Mouse (Mus musculus) hindbrain, embryonic 13.5 days (tissue): ENCODE measurements at regions not wholly inside any gene's neighbourhood (a gene's known extent, or its start where the extent isn't known, plus 50 kb on each side); places are given as distances from the start of the nearest gene placed in this dataset.

ENCODE experiments used
- ATAC-seq: fragments of 200-750 bp; cut with Nextera tagmentation; 2 replicates; pipeline ENCODE4 v1.8.0; 2017; ENCODE audit warnings: moderate TSS enrichment; ENCODE audit not compliant: low FRiP score
- H3K27ac ChIP-seq: fragments of 300-500 bp; sonication (generic); 2 replicates; pipeline ENCODE4 v1.5.1; 2015; ENCODE audit warnings: inconsistent platforms, mild to moderate bottlenecking, moderate library complexity
- H3K27me3 ChIP-seq: fragments of 300-500 bp; sonication (generic); 2 replicates; pipeline ENCODE4 v1.6.1; 2015; ENCODE audit warnings: mild to moderate bottlenecking, inconsistent platforms
- H3K36me3 ChIP-seq: fragments of 300-500 bp; sonication (generic); 2 replicates; pipeline ENCODE4 v1.6.1; 2015; ENCODE audit warnings: mild to moderate bottlenecking, inconsistent platforms
- H3K4me1 ChIP-seq: fragments of 300-500 bp; sonication (generic); replicated peaks from 2 replicates; pipeline ENCODE4 v1.6.1; 2015; ENCODE audit warnings: inconsistent platforms
- H3K4me2 ChIP-seq: fragments of 300-500 bp; sonication (generic); 2 replicates; pipeline ENCODE4 v1.6.1; 2015; ENCODE audit warnings: inconsistent platforms, mild to moderate bottlenecking, moderate library complexity
- H3K4me3 ChIP-seq: fragments of 300-500 bp; sonication (generic); 2 replicates; pipeline ENCODE4 v1.5.1; 2015; ENCODE audit warnings: mild to moderate bottlenecking, inconsistent platforms
- H3K9ac ChIP-seq: fragments of 300-500 bp; sonication (generic); 2 replicates; pipeline ENCODE4 v1.6.1; 2015; ENCODE audit warnings: mild to moderate bottlenecking, inconsistent platforms
- H3K9me3 ChIP-seq: fragments of 300-500 bp; sonication (generic); 2 replicates; pipeline ENCODE4 v1.6.1; 2016; ENCODE audit warnings: inconsistent platforms
- whole genome bisulfite sequencing: fragments of 180-500 bp; shearing (Covaris S2); methylation state at CpG from one replicate; pipeline ENCODE4 v1.1.7; 2015; 5-methylcytosine and 5-hydroxymethylcytosine counted together

DNA sequence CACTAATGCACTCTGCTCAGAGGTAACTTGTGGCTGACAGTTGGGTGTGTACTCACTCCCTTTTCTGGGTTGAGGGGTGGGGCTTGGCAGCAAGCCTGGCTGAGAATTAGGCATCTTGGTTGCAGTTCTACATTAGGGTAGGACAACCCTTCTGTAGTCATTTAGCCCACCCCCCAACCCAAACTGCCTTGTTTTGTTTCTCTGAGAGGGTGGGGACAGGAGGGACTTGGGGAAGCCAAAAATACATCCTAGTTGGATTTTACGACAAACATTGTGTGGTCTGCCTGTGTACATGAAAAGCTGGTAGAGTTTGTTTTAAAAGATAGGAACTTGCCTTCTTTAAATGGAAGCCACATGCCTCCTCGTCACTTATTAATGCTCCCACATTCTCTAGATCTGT is 146.8 kb upstream of the Gdnf start:
- H3K36me3 ChIP-seq: no peaks in the 10 kb centered on the region
- no peak for ATAC-seq
- 90% methylated on average over 2 of the region's 2 CpGs for WGBS
- no peak overlapping the region for H3K27ac ChIP-seq
- H3K4me2 ChIP-seq: no peak overlapping the region
- H3K4me1 ChIP-seq: no peaks in the 10 kb centered on the region
- H3K27me3 ChIP-seq: no peaks in the 10 kb centered on the region
- H3K9ac ChIP-seq: no peak overlapping the region
- H3K9me3 ChIP-seq: no peaks in the 10 kb centered on the region
- H3K4me3 ChIP-seq: no peak overlapping the region

DNA sequence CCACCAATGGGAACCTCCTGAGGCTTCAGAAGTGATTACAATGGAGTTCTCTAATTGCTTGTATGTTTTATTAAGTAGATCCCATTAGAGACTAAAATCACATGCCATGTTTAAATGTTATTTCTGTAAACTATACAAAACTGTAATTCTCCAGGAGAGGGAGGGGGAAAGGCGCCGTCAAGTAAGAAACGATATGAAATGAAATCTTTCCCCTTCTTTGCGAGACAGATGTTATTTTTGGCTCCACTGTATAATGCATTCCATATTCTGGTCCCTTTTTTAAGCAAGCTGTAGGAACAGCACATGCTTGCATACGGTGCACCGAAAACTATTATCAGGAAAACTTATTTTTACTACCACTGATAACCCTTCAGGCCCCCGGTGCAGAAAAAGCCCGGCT is 141.0 kb upstream of the Gdnf start:
- Histone ChIP-seq H3K4me1 (no peaks in the 10 kb centered on the region), H3K9ac (no peak overlapping the region)
- 86% methylated on average over 8 of the region's 8 CpGs for WGBS

DNA sequence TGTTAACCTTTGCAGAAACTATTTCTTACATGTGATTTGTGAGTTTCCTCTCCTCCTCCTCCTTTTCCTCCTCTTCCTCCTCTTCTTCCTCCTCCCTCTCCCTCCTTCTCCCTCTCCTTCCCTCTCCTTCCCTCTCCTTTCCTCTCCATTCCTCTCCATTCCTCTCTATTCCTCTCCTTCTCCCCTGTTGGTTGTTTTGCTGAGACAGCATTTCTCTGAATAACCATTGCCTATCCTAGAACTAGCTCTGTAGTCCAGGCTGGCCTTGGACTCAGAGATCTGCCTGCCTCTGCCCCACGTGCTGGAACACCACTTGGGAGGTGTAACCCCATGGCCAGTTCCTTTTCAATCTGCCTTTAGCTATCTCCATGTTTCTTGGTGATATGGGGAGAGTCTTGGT is 133.7 kb upstream of the Gdnf start:
- WGBS: 67% methylated on average over 1 of the region's 1 CpGs
- H3K27me3 ChIP-seq: no peaks in the 10 kb centered on the region

More for the DNA sequence above, 141.0 kb upstream of the Gdnf start:
- no peak overlapping the region for H3K4me3 ChIP-seq
- no peak overlapping the region for H3K4me2 ChIP-seq
- H3K9me3 ChIP-seq: no peaks in the 10 kb centered on the region
- H3K27ac ChIP-seq: no peak overlapping the region
- H3K36me3 ChIP-seq: no peaks in the 10 kb centered on the region
- no peaks in the 10 kb centered on the region for H3K27me3 ChIP-seq
- no peak for ATAC-seq

DNA sequence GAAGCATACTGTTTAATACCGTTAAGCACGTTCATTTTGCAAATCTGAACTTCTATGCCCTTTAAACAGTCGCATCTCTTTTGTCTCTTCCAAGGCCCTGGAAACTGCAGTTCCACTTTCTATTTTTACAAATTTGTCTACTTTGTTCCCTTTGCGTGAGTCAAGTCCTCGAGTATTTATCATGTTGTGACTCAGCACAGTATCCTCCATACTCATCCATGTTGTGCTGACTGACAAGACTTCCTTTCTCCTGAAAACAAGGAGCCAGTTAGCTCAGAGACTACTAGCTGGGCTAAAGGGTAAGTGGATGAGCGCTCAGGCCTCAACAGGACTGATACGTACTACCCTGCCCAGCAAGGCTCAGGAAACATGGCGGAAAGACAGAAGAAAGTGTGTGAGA is 131.9 kb upstream of the Gdnf start:
- H3K9me3 ChIP-seq: no peaks in the 10 kb centered on the region
- no peaks in the 10 kb centered on the region for H3K36me3 ChIP-seq
- H3K4me3 ChIP-seq: no peak overlapping the region
- ATAC-seq: no peak
- no peaks in the 10 kb centered on the region for H3K4me1 ChIP-seq
- no peak overlapping the region for H3K9ac ChIP-seq
- H3K4me2 ChIP-seq: no peak overlapping the region
- WGBS: 94% methylated on average over 8 of the region's 8 CpGs
- H3K27me3 ChIP-seq: no peaks in the 10 kb centered on the region
- no peak overlapping the region for H3K27ac ChIP-seq

More for the DNA sequence above, 133.7 kb upstream of the Gdnf start:
- no peak overlapping the region for H3K27ac ChIP-seq
- H3K4me2 ChIP-seq: no peak overlapping the region
- H3K36me3 ChIP-seq: no peaks in the 10 kb centered on the region
- no peaks in the 10 kb centered on the region for H3K9me3 ChIP-seq
- H3K4me3 ChIP-seq: no peak overlapping the region
- H3K9ac ChIP-seq: no peak overlapping the region
- no peaks in the 10 kb centered on the region for H3K4me1 ChIP-seq
- ATAC-seq: no peak

DNA sequence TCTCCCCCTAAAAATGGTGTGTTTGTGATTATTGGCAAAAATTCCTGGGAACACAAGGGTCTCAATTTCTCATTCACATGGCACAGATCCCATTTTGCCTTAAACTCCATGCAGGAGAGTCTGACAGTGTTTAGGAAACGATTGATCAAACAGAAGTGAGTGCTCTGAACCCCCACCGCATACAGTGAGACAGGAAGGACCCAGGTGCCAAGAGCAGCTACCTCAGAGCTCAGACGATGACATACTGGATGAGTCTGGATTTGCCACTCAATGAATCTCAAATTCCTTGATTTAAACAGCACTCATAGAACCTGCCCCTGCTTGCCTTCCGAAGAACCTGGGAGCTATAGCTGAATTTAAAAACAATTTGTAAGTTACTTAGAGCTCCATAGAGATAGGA is 129.6 kb upstream of the Gdnf start:
- Histone ChIP-seq H3K27me3 (no peaks in the 10 kb centered on the region), H3K4me3 (no peak overlapping the region), H3K4me1 (no peaks in the 10 kb centered on the region), H3K36me3 (no peaks in the 10 kb centered on the region), H3K9me3 (no peaks in the 10 kb centered on the region), H3K4me2 (no peak overlapping the region), H3K9ac (no peak overlapping the region), H3K27ac (no peak overlapping the region)
- no peak for ATAC-seq
- WGBS: 83% methylated on average over 4 of the region's 4 CpGs

DNA sequence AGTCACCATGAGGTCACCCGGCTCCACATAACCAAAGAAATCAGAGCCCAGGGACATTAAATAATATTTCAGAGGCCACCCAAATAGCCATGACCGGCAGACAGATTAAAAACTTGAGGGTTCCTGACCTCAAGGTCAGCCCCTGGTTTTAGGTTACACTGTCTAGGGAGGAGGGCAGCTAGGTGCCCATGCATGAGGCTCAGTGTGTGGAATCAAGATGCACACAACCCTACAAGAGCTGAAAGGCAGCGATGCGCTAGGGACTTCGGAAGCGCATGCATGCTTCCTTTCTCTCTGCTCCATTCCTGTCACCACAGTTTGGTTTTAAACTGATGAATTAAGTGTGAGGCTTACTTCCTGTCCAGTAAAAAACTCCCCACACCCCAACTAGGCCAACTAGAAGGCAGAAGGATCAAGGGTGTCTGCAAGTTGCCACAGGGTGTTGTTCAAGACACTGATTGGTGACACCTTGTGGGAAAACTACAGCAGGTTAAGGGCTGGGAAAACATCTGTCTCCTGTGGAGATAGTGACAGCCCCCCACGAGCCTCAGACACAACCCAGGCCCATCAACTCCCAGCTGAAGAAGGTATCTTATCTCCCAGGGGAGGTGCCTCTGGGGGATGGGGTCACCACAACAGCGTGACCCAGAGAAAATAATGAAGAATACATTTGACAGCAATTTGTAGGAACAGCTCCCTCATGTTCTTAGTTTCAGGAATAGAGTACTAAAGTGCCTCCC is 127.2 kb upstream of the Gdnf start:
- no peak overlapping the region for H3K27ac ChIP-seq
- no peak for ATAC-seq
- WGBS: 69% methylated on average over 8 of the region's 8 CpGs
- no peak overlapping the region for H3K9ac ChIP-seq
- H3K4me1 ChIP-seq: no peaks in the 10 kb centered on the region
- no peaks in the 10 kb centered on the region for H3K9me3 ChIP-seq
- no peak overlapping the region for H3K4me3 ChIP-seq
- H3K27me3 ChIP-seq: no peaks in the 10 kb centered on the region
- H3K4me2 ChIP-seq: no peak overlapping the region
- H3K36me3 ChIP-seq: no peaks in the 10 kb centered on the region

DNA sequence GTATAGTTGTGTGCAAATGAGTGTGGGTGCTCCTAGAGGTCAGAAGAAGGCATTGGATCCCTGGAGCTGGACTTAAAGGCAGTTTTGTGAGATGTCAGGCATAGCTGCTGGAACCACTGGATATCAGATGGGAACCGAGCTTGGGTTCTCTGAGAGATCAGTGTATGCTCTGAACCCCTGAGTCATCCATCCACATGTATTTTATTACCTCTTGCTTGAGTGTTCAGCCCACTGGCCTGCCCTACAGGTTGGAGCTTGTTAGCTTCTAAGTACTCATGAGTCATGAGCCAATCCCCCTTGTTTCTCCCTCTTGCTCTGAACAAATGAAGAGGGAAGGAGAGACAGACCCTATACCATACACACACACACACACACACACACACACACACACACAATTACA is 119.4 kb upstream of the Gdnf start:
- 90% methylated on average over 1 of the region's 1 CpGs for WGBS

DNA sequence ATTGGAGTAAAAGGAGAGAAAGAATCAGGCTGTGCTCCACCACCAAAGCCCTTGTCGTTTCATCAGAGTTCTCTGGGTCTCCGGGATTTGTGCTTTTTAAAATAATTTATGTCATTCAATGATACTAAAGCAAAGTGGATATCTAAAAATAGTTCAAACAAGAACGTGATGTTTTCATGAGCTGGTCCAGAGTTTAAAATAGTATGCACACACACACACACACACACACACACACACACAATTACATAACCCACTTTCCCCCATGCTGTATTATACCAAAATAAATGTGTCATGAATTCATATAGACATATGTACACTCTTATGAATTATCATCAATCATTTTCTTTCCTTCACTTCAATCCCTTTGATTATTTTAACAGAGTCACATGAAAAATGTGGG is 118.5 kb upstream of the Gdnf start:
- H3K4me2 ChIP-seq: no peak overlapping the region
- ATAC-seq: no peak
- H3K4me1 ChIP-seq: no peaks in the 10 kb centered on the region
- no peaks in the 10 kb centered on the region for H3K36me3 ChIP-seq
- H3K27me3 ChIP-seq: no peaks in the 10 kb centered on the region
- H3K27ac ChIP-seq: no peak overlapping the region
- no peaks in the 10 kb centered on the region for H3K9me3 ChIP-seq
- 84% methylated on average over 3 of the region's 3 CpGs for WGBS
- no peak overlapping the region for H3K4me3 ChIP-seq
- H3K9ac ChIP-seq: no peak overlapping the region

More for the DNA sequence above, 119.4 kb upstream of the Gdnf start:
- Histone ChIP-seq H3K9me3 (no peaks in the 10 kb centered on the region), H3K36me3 (no peaks in the 10 kb centered on the region), H3K27me3 (no peaks in the 10 kb centered on the region), H3K27ac (no peak overlapping the region), H3K4me3 (no peak overlapping the region), H3K4me2 (no peak overlapping the region), H3K4me1 (no peaks in the 10 kb centered on the region), H3K9ac (no peak overlapping the region)
- no peak for ATAC-seq

DNA sequence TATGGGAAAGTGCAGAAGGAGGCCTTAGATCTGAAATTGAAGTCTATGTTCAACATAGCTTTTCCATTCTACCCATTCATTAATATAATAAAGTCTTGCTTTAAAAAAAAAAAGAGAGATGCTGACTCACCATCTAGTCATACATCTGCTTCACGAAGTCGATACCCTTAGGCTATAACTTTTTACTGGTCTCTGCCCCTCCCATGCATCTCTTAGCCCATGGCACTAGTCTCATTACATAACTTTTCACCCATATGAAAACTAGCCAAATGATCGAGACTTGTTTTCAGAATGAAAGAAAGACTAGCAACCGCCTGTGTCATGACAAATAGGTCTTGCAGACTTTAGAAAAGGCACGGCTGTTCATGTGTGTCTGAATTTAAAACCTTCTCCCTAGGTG is 116.6 kb upstream of the Gdnf start:
- no peak for ATAC-seq
- Histone ChIP-seq H3K9me3 (no peaks in the 10 kb centered on the region), H3K4me3 (no peak overlapping the region), H3K27ac (no peak overlapping the region), H3K4me1 (no peaks in the 10 kb centered on the region), H3K27me3 (no peaks in the 10 kb centered on the region), H3K36me3 (no peaks in the 10 kb centered on the region), H3K4me2 (no peak overlapping the region), H3K9ac (no peak overlapping the region)
- WGBS: 89% methylated on average over 5 of the region's 5 CpGs

DNA sequence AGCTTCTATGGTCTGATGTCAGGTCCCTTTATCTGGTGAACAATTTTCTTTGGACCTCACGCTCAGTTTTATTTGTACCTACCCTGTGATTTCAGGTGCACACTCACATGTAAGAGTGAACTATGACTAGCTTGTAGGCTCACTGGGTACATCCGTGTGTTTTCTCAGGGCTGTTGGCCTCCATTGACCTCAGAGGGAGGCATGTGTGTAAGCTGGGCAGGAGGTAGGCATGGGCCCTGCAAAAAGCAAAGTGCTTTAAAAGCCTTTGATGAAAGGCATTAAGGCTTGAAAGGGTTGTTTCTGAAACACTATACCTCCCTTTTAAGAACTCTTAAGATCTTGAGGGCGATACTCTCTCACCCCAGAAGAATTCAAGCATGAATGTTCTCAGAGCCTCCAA is 112.9 kb upstream of the Gdnf start:
- 70% methylated on average over 3 of the region's 3 CpGs for WGBS
- no peak overlapping the region for H3K4me2 ChIP-seq
- no peak overlapping the region for H3K9ac ChIP-seq
- no peaks in the 10 kb centered on the region for H3K27me3 ChIP-seq
- H3K4me3 ChIP-seq: no peak overlapping the region
- H3K36me3 ChIP-seq: no peaks in the 10 kb centered on the region
- H3K27ac ChIP-seq: no peak overlapping the region
- no peaks in the 10 kb centered on the region for H3K4me1 ChIP-seq
- no peak for ATAC-seq
- no peaks in the 10 kb centered on the region for H3K9me3 ChIP-seq

DNA sequence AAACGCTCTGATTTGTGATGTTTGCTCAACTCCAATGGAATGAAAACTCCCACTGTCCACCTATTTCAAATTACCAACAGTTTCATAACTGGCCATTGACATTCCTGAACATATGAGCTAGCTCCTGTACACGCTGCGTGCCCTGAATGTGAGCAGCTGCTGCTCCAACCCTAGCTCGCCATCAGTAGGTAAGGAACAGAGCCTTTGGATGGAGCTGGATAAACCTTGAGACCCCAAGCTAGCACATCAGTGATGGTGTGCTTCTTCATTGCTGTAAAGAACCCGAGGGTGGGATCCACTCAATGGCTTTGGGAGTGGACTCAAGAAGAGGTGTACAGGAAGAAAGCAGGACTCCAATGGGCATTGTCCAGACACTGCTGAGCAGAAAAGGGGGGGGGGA is 101.8 kb upstream of the Gdnf start:
- H3K4me3 ChIP-seq: no peak overlapping the region
- no peaks in the 10 kb centered on the region for H3K4me1 ChIP-seq
- no peak overlapping the region for H3K4me2 ChIP-seq
- H3K27me3 ChIP-seq: no peaks in the 10 kb centered on the region
- no peak for ATAC-seq
- no peak overlapping the region for H3K9ac ChIP-seq
- WGBS: 92% methylated on average over 5 of the region's 5 CpGs
- no peak overlapping the region for H3K27ac ChIP-seq
- no peaks in the 10 kb centered on the region for H3K36me3 ChIP-seq
- no peaks in the 10 kb centered on the region for H3K9me3 ChIP-seq

DNA sequence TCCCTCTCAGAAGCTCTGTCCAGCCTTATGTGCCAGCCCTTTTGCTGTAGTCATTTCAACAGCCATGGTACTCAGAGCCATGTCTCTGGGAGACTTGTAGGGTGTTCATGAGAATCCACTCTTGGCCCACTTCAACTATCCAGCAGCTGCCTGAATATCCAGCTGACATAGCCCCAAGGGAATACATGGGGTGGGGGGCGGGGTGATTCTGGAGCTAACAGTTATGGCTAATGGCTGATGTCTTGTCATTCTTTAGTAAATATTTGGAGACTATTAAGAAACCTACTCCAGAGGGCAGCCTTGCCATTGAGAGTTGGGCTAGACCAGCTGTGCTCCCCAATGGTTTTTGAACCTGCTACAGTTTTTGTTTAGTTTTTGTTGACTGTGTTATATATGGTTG is 96.0 kb upstream of the Gdnf start:
- Histone ChIP-seq H3K27me3 (no peaks in the 10 kb centered on the region), H3K9me3 (no peaks in the 10 kb centered on the region), H3K9ac (no peak overlapping the region), H3K4me3 (no peak overlapping the region), H3K27ac (no peak overlapping the region), H3K4me1 (no peaks in the 10 kb centered on the region), H3K36me3 (no peaks in the 10 kb centered on the region), H3K4me2 (no peak overlapping the region)
- no peak for ATAC-seq
- 88% methylated on average over 1 of the region's 1 CpGs for WGBS

DNA sequence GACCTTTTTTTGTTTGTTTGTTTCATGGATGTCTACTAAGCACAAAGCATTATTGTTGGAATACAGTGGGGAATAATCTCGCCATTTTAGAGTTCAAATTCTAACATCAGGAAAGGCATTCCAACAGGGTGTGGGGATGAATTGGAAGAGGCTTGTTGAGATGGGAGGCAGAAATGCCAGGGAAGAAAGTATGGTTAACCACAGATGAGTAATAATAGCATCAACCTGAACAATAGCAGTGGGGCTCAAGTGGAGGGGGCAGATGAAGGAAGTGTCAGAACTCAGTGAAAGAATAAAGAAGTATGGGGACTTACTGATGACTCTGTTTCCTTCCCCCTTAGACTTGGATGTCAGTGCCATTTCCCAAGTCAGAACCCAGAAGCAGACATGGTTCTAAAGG is 94.5 kb upstream of the Gdnf start:
- ATAC-seq: no peak
- no peak overlapping the region for H3K9ac ChIP-seq
- no peak overlapping the region for H3K4me3 ChIP-seq
- no peak overlapping the region for H3K4me2 ChIP-seq
- no peaks in the 10 kb centered on the region for H3K36me3 ChIP-seq
- H3K4me1 ChIP-seq: no peaks in the 10 kb centered on the region
- no peaks in the 10 kb centered on the region for H3K9me3 ChIP-seq
- no peak overlapping the region for H3K27ac ChIP-seq
- WGBS: 59% methylated on average over 1 of the region's 1 CpGs
- H3K27me3 ChIP-seq: no peaks in the 10 kb centered on the region
